Mouse (Mus musculus) bone marrow macrophage, adult 2 months (primary cell): ENCODE results near the gene Nme7. TPM values are rescaled to one million over a fixed set of nuclear protein-coding genes. Genes with fewer than 3 reads are reported as not detected.

Source experiments
- H3K27ac ChIP-seq: 2 replicates; pipeline ENCODE4 v1.5.1; 2012; ENCODE audit warnings: low read depth, low read length; ENCODE audit not compliant: insufficient read depth
- H3K4me1 ChIP-seq: 2 replicates; pipeline ENCODE4 v1.6.1; 2012; ENCODE audit warnings: low read length; ENCODE audit not compliant: control insufficient read depth, insufficient read depth
- H3K4me3 ChIP-seq: 2 replicates; pipeline ENCODE4 v1.5.1; 2012; ENCODE audit warnings: mild to moderate bottlenecking, low read length, moderate library complexity; ENCODE audit not compliant: insufficient read depth
- CTCF ChIP-seq: IDR thresholded peaks from 2 replicates; pipeline ENCODE4 v1.5.1; 2012; ENCODE audit warnings: low read depth, mild to moderate bottlenecking, low read length, moderate library complexity
- POLR2A ChIP-seq: IDR thresholded peaks from 2 replicates; pipeline ENCODE4 v1.6.1; 2012; ENCODE audit warnings: mild to moderate bottlenecking, low read depth, low read length, borderline replicate concordance
- polyA plus RNA-seq: library from polyadenylated mRNA; stranded (reverse); fragments of >200 nt; gene quantifications from 2 replicates; pipeline ENCODE4 v1.2.4, GENCODE M21; 2012; ENCODE audit not compliant: missing spikeins, insufficient read depth, insufficient read length

Nme7 gene
- polyA plus RNA-seq, 1 experiment: 16.0 TPM

- no peak overlapping the region for H3K4me3 ChIP-seq
- TF ChIP-seq CTCF (no peak), POLR2A (no peak)
- no peaks in the 10 kb centered on the region for H3K4me1 ChIP-seq
- no peak overlapping the region for H3K27ac ChIP-seq
These were observed 113.7 kb downstream of the Nme7 start for GRCm38 (mm10) chr1:164417604-164418003.

GRCm38 (mm10) chr1:164418320-164418719 is 114.4 kb downstream of the Nme7 start:
- Histone ChIP-seq H3K4me3 (no peak overlapping the region), H3K27ac (no peak overlapping the region), H3K4me1 (no peaks in the 10 kb centered on the region)
- no peak for TF ChIP-seq CTCF
- TF ChIP-seq POLR2A: no peak

GRCm38 (mm10) chr1:164419401-164419800 is 115.5 kb downstream of the Nme7 start:
- TF ChIP-seq CTCF (no peak), POLR2A (no peak)

GRCm38 (mm10) chr1:164420623-164421354 is 116.9 kb downstream of the Nme7 start:
- no peak for TF ChIP-seq CTCF
- TF ChIP-seq POLR2A: no peak
- Histone ChIP-seq H3K4me3 (no peak overlapping the region), H3K4me1 (no peaks in the 10 kb centered on the region), H3K27ac (no peak overlapping the region)

More at GRCm38 (mm10) chr1:164419401-164419800, 115.5 kb downstream of the Nme7 start:
- Histone ChIP-seq H3K4me3 (no peak overlapping the region), H3K27ac (no peak overlapping the region), H3K4me1 (no peaks in the 10 kb centered on the region)

GRCm38 (mm10) chr1:164426227-164426626 is 122.3 kb downstream of the Nme7 start:
- no peak overlapping the region for H3K27ac ChIP-seq
- no peak overlapping the region for H3K4me3 ChIP-seq
- TF ChIP-seq POLR2A (no peak), CTCF (no peak)
- no peaks in the 10 kb centered on the region for H3K4me1 ChIP-seq

GRCm38 (mm10) chr1:164427777-164428176 is 123.9 kb downstream of the Nme7 start:
- Histone ChIP-seq H3K27ac (no peak overlapping the region), H3K4me3 (no peak overlapping the region), H3K4me1 (no peaks in the 10 kb centered on the region)
- TF ChIP-seq CTCF: no peak
- no peak for TF ChIP-seq POLR2A

- Histone ChIP-seq H3K4me1 (no peaks in the 10 kb centered on the region), H3K27ac (no peak overlapping the region), H3K4me3 (no peak overlapping the region)
- TF ChIP-seq POLR2A (no peak), CTCF (no peak)
These were observed 124.7 kb downstream of the Nme7 start for GRCm38 (mm10) chr1:164428644-164429043.

GRCm38 (mm10) chr1:164432649-164433048 is 128.7 kb downstream of the Nme7 start:
- Histone ChIP-seq H3K27ac (no peak overlapping the region), H3K4me3 (no peak overlapping the region), H3K4me1 (no peaks in the 10 kb centered on the region)
- no peak for TF ChIP-seq POLR2A
- no peak for TF ChIP-seq CTCF

- no peak for TF ChIP-seq CTCF
- no peak overlapping the region for H3K27ac ChIP-seq
- H3K4me3 ChIP-seq: no peak overlapping the region
- no peaks in the 10 kb centered on the region for H3K4me1 ChIP-seq
These were observed 130.1 kb downstream of the Nme7 start for GRCm38 (mm10) chr1:164434049-164434448.

- TF ChIP-seq POLR2A: no peak
- H3K27ac ChIP-seq: no peak overlapping the region
- peaks cover 9% of the 10 kb centered on the region for H3K4me1 ChIP-seq
- no peak overlapping the region for H3K4me3 ChIP-seq
These were observed 132.8 kb downstream of the Nme7 start for GRCm38 (mm10) chr1:164436749-164437148.

GRCm38 (mm10) chr1:164440230-164440629 is 136.3 kb downstream of the Nme7 start:
- TF ChIP-seq CTCF (no peak), POLR2A (no peak)
- Histone ChIP-seq H3K4me3 (no peak overlapping the region), H3K4me1 (peaks cover 9% of the 10 kb centered on the region), H3K27ac (no peak overlapping the region)
